Mouse (Mus musculus): ENCODE results near the gene Surf4.
A peak's percentile ranks its signal among the peaks of the same experiment; 100 is the strongest.

GRCm38 (mm10) chr2:26910124-26910993 lies 23.4 kb downstream of the Surf4 start, which contains the start of the genes Med22 and Rpl7a:
- TF ChIP-seq CTCF (IDR thresholded peaks at IDR 0.05; ENCODE audit: low read depth), result no peak
- TF ChIP-seq EP300 (optimal IDR thresholded peaks at IDR 0.05), result peak; percentile 99
